Mouse (Mus musculus) R1 (cell line): Measurements from ENCODE around the gene Gpr155.
A peak's percentile ranks its signal among the peaks of the same experiment; 100 is the strongest.

Experiments
- DNase-seq: peaks from one replicate; pipeline ENCODE4 v3.0.0-alpha.2; 2018; ENCODE audit warnings: low read depth, low spot score

Gene Gpr155

DNA sequence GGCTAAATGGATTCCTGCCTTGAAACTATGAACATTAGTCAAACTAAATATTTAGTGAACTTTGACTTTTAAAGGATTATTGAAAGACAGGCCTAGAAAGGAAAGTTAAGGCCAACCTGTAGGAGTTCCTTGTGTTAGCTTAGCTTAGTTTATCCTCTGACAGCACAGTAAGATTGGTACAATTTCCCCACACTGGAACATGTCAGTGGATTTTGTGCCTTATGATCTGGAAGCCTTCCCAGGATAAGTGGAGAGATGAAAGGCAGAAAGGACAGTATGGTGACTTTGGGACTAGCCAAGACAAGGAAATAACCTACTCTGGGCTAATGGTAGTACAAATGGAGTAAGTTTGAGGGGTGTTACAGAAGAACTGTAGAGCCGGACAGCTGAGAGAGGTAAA, 1.4 kb upstream of the Gpr155 start:
- DNase-seq = no peak

DNA sequence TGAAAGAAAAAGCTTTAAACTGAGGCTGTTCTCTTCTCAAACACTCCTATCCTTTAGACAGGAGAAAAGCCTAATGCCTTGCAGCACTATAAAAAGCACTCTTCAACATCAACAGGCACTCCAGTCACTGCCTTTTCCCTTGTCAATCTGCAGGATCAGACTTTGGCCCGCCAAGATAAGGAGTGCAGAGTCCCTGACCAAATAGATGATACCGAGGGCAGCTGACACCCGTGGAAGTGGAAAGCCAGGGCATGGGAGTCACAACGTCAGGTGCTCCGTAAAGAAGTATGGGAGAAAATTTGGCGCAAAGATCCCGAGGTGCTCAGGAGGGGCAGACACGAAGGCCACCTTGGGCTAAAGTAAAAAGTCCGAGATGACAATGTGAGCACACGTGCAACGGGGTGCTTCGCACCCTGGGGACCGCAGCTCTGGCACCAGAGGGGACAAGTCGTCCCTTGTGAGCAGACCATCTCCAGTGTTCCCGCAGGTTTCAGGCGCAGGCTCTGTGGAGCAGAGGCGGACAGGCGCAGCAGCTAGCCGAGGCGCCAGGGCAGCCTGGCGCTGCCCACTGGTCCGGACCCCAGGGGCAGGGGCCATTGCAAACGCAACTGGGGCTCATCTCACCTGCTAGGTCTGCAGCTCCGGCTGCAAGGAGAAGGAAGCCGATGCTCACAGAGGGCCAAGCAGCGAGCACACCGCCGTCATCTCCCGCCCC, 574 bp downstream of the Gpr155 start:
- DNase-seq = no peak

DNA sequence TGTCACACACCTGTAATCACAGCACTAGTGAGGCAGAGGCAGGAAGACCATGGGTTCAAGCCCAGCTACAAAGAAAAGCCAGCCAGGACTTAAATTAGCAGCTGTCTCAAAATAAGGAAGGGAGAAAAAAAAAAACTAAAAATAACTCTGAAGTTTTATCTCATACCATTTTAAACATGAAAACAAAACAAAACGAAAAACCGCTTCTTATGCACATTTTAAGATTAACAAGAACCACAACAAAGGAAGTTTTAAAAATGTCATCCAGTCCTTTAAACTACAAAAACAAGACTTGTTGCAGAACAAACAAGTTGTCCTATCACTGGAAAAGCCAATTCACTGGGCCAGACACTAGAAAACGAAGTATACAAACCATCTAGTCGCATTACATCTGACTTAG, 1.2 kb downstream of the Gpr155 start:
- no peak for DNase-seq

DNA sequence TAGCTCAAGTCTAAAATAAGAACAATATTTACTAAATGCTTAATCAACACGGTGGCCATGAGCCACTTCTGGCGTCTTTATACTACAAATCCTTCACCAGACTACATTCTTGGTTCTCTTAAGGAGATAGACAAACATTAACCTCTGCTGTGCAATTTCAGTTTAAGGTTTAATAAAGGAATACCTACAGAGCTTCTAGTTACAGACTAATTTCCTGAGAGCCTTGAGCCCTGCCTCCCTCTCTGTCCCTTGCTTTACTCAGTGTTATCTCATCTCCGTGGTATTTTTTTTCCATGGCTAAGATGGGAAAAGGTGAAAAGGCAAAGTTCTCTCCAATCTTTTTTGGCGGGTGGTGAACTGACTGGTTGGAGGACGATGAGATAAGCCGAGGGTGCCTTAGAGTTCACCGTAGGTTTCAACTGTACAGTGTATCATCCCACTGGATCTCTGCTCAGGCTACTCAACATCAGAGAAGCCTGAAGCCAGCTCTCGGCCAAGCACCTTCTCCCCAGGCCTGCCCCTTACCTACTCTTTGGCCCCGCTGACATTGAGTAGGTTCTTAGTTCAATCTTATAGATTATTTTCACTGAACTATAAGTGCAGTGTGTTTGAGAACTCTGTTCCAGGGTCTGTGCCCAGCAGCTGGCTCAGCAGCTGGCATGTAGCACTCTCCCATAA, 5.9 kb downstream of the Gpr155 start:
- no peak for DNase-seq

DNA sequence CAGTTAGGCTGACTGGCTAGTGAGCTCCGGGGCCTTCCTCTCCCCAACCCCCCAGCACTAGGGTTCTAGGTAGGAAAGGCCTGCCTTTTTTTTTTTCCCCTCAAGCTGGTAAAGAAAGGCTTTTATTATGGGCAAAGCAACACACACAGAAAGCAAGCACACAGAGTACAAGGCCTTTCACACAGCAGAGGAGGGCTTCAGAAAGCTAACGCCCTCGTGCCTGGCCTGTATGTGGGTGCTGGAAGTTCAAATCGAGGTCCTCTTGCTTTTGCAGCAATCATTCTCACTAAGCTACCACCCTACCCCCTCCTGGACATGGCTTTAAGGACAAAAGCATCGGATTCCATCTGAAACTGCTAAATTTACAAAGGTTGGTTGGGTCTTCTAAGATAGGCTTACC, 6.7 kb downstream of the Gpr155 start:
- DNase-seq = no peak

DNA sequence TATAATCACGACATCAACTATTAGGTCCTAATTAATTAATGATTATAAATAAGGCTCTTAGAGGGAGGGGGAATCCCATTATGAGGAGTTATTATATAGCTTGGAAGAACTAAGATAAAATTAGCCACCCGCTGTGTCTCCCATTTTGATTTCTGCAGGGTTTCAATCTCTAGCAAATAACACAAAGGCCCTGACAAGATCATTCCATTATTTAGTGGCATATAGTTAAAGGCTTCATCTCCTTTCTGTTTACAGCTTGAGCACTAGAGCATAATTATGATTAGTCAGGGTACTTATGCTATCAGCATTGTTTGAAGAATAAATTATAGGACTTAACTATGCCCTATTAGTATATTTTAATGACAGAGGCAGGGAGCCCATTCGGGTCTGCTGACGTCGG, 8.0 kb downstream of the Gpr155 start:
- DNase-seq = no peak

DNA sequence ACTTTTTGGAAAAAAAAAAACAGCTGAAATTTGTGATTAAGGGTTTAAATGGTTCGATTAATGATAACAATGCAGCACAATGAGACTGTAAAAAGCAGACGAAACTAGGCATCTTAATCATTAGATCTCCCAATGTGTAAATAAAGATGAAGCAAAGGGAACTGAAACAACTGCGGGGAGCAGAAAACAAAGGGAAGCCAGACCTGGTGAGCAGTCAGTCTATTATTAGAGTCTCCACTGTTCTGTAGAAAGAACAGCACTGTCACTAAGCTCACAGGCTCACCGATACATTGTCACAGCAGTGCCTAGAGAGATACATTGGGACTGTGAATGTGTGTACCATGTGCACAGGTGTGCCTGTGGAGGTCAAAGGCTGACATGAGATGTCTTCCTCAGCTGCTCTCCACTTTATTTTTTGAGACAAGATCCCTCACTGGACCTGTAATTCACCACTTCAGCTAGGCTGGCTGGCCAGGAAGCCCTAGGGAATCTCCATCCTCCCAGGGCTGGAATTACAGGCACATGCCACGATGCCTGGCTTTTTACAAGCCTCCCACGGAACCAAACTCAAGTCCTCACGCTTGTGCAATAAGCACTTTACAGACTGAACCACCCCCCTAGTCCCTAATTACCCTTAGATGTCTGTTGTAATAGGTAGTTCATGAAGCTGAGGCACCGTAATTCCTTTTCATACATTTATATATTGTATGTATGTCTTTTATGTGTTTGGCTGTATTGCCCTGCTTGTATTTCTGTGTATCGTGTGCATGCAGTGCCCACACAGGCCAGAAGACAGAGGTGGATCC, 14.6 kb downstream of the Gpr155 start:
- DNase-seq = no peak

DNA sequence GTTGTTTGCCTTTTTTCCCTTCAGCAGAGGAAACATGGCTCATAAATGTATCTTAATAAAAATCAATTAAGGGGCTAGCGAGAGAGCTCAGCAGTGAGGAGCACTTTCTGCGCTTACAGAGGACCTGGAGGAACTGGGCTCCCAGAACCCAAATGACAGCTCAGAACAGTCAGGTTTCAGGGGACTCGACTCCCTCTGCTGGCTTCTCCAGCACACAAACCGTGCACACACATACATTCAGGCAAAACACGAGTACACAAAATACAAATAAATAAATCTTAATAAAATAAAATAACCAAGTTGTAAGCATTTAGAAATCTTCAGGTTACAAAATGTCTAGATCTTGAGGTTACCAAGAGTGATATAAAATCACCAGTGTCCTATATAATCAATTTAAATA, 22.9 kb downstream of the Gpr155 start:
- DNase-seq = no peak

DNA sequence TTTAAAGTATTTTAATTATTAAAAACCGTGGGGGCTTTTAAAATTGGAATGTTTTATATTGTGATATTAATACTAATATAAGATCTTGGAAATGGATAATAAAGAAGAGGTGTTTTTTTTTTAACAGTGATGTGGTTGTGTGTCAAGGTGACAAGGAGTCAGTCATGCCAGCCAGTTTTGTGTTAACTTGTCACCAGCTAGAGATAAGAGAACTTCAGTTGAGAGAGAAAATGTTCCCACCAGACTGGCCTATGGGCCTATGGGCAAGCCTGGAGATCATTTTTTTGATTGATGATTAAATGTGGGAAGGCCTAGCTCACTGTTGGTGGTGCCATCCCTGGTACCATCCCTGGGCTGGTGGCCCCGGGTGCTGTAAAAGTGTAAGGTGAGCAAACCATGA, 25.8 kb downstream of the Gpr155 start:
- no peak for DNase-seq

DNA sequence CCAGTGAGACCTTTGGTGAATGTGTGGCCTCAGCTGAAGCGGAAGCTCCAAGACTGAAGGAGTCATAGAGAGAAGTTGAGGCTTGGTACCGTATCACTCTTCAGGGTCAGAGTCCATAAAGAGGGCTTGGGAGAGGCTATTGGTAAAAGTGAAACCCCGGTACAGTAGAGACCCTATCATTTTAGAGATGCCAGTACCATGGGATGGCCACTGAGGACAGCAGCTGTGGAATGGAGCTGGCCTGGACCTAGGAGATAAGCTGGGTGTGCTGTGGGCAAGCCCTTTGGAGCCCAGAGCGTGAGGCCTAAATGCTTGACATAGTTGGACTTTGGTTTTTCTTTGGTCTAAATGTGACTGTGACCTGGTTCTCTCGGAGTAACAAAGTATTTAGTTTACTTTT, 26.4 kb downstream of the Gpr155 start:
- DNase-seq = no peak

DNA sequence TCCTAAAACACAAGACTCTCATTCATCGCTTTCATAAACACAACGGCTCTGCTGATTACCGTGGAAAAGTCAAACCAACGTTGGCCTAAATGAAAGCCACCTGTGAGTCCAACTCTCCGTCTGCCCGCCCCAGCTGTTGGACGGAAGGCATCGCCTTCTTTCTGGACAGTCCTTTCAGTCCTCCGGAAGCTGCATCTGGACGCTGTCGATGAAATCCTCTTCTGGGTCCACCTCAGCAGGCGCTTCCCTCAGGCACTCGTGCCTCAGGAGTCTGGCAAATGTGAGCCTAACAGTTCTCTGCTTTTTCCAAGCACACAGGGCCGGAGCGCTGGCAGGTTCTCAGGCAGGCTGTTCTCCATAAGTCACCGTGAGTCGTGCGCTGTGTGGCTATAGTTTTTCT, 29.4 kb downstream of the Gpr155 start:
- DNase-seq = peak; percentile 20

DNA sequence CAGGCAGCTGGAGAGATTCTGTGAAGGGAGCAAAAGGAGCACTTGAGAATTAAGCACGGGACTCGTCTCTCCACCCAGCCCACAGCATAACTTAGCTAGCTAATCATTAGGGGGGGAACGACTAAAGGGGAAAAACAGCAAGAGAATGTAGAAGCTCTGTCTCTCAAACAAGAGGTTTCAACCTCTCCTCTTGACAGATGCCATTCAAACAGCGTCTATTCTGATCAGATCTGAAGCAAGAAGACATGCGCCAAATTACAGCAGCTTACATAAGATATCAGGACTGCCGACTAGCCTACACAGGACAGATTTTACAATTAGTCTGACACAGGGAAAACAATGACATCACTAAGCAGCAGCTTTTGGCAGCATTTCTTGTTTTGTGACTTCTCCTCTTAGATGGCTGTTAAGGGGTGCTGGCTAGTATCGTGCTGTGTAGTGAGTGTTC, 34.4 kb downstream of the Gpr155 start:
- DNase-seq = no peak

DNA sequence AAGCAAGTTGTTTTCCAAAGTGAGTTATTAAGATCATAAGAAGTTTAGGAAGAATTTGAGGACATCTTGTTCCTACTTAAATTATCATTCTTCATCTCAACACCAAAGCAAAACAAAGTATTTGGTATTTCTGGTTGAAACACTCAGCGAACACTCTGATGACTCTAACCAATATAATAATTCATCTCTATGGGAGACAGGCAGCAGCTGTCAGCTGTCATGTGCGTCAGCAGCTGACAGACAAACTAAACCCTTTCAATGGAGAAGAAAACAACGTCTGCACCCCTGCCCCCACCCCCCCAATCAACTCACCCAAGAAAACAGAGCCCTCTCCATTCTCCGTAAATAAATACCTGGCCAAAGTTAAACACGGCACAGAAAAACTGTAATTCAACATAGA, 34.9 kb downstream of the Gpr155 start:
- DNase-seq = no peak

DNA sequence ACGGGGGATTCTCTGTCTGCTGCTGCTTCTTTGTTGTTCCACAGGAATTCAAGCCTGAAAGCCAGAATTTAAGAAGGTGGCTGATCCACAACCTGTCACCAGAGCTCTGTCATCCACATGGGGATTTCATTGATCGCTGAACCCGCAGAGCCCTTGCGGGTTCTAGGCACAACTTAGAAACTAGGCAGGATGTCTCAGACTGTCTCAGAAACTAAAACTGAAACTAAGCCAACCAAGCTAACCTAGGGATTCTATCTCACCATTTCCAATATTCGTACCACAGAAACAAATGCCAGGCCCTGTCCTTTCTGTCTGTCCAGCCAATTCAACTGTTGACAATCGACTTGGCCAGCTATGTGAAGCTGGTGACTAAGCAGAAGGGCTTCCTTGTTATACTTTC, 38.2 kb downstream of the Gpr155 start:
- no peak for DNase-seq

DNA sequence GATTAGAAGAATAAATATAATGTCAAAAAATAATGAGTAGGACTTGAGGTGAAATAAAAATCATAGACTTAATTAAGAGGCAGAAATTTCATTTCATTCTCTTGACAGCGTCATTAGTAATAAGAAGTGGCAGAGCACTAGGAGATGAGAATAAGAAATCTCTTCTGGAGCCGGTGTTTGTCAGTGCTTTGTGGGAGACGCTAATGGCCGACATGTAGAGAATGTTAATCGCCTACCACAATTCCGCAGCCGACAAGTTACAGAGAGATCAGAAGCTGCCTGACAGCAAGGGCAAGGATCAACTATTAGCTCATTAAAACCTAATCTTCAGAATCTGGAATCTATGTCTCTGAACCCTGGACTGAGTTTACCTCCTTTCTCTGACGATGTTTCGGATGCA, 38.6 kb downstream of the Gpr155 start:
- no peak for DNase-seq

DNA sequence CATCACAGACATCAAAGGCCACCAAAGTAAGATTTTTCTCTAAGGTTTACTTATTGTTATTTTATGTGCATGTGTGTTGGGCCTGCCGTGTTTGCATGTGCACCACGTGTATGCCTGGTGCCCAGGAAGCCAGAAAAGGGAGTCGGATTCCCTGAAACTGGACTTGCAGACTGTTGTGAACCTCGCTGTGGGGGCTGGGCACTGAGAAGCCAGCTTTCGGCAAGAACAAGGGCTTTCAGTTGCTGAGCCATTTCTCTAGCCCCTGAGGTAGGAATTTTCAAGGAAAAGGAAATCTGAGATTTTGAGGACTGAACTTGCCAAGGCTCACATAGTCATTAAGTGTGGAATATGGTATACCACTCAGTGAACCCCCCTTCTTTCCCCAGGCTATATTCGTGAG, 39.2 kb downstream of the Gpr155 start:
- DNase-seq = no peak

DNA sequence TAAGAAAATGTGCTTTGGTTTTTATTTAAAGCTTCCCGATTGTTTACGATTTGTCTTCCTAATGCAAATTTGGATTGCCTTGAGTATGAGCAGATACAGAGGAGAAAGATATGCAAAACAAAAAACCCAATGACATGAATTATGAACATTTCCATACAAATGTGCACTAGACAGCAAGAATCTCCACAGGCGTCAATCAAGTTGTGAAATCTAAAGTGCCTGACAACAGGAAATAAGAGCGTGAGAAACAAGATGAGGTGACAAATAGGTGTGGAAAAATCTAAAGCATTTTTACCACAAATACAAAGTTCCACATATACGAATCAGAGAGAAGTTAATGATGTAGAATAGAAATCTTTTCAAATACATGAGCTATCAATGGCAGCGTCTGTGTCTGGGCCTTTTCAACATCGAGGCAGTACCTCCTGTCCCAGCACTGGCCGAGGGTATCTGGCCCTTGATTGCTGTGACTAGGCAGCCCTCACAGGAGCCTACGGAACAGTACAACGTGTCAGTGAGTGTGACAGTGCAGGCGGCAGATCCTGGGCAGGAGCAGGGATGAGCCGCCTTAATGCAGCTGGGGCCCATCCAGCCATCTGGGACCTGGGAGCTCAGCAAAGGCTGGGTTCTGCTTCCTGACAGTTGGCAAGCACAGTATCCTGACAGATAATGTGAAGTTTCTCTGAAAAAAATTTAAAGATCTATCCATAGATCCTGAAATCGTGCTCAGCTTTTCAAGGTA, 39.9 kb downstream of the Gpr155 start:
- DNase-seq = no peak

DNA sequence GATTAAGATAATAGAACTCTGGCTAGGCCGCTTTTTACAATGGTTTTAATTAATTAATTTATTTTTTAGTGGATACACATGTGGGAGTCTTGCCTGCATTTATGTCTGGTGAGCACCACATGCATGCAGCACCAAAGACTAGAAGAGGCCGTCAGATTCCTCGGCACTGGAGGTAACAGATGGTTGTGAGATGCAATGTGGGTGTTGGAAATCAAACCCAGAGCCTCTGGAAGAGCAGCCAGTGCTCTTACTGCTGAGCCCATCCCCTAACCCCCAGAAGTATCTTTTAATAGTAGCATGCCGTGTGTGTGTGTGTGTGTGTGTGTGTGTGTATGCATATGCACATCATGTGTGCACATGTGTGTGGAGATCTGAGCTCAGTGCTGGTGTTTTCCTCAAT, 41.2 kb downstream of the Gpr155 start:
- DNase-seq = no peak

DNA sequence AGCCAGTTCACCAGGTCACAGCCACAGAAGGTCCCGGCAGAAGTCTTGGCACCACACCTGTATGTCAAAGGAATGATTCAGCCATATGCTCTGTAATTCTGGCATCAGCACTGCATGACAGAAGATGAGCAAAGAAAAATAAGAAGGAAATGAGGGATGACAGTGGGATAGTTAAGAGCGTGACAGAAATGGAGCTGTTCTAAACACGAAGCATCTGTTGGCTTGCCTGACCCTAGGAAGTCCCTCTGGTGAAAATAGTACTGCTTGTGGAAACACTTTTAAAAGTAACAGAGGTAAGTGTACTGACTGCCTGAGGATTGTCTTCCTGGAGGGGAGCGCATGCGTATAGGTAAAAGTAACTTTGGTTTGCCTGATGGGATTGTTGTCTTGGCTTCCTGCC, 42.7 kb downstream of the Gpr155 start:
- DNase-seq = no peak

DNA sequence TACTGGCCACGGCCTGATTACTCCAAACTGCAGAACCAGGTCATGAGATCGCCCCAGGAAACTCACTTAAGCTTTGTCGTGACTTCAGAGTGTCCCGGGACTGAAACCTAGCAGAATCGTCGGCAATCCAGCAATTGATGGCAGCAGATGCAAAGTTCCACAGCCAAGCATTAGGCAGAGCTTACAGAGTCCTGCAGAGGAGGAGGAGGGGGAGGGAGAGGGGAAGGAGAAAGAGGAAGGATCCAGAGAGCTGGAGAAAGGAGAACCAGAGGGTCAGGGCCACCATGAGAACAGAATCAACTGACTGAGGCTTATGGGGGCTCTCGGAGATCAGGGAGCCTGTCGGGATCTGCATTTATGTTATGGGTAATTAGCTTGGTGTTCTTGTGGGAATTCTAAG, 48.0 kb downstream of the Gpr155 start:
- DNase-seq = no peak

DNA sequence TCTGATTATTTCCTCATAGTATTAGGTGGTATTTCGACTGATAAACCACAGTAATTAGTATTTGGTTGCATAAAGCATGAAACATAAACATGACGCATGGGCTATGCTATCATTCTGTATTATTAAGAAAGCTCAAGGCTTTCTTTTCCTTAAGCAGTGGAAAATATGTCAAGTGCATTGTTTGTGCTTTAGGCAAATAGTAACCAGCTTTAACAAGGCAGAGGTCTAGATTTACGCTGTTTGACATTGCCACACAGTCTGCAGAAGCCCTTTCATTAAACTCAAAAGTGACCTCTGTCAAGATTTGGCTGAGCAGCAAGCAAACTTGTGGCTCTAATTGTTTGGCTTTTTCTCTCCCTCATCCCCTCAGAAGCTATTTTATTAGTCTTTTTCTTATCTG, 50.4 kb downstream of the Gpr155 start:
- no peak for DNase-seq

DNA sequence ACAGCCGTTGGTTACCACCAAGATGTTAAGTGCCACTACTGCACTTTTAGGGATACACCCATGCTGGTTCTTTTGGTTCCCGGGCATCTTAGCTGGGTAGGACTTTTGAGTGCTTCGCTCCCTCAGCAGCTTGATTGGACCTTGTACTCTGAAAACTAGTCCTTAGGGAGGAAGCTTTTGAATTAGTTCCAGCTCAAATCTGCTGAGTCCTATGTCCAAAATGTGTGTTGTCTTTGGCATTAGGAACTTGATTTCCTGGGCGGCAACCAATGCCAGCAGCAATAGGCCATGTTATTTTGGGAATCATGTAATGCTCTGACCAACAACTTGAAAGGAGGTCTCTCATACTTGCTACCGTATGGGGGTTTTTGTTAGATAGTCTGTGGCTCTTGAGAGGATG, 60.5 kb downstream of the Gpr155 start:
- no peak for DNase-seq
